Mouse (Mus musculus): ENCODE data around the gene Vmn1r39. TPM values are rescaled to one million over a fixed set of nuclear protein-coding genes. Genes with fewer than 3 reads are reported as not detected.
"Not testable (repeated sequence)": the region's sequence is repeated elsewhere in the genome, so short reads cannot be mapped to it uniquely, and the experiment has no call there.

Gene Vmn1r39
- polyA plus RNA-seq, 1 experiment from 2014 or later = not detected

DNA sequence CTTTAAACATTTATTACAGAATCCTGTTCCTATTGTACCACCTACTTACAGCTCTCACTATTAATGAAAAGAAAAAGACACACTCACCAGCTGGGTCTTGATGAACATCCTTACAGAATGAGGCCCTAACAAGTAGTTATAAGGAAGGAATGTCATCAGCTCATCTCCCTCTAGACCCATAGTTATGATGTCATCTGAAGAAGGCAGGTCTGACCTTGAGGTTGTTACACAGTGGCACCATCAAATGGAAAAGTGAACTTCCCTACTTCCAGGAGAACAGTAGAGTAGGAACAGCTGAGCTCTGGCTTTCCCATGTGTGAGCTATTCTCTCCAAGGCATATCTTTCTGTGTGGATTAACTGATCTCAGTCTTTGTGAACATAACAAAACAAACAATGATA, 27.9 kb downstream of the Vmn1r39 start, which contains the start of gene Vmn1r38:
TSS of gene Vmn1r38 (minus strand) at position 101 of the 400 bp plus-strand sequence.
- H3K9me3 ChIP-seq (replicated peaks; ENCODE audit: control insufficient read depth, low read length); H3K27me3 ChIP-seq (ENCODE audit: control insufficient read depth, insufficient read depth, low read length); H3K4me2 ChIP-seq (ENCODE audit: low read depth, low read length); H3K4me1 ChIP-seq (ENCODE audit: control insufficient read depth, insufficient read depth, low read length); H3K36me3 ChIP-seq (replicated peaks; ENCODE audit: control insufficient read depth, insufficient read depth, low read depth, low read length); DNase-seq (ENCODE audit: low spot score); ATAC-seq (replicated peaks; ENCODE audit: insufficient number of reproducible peaks, low FRiP score, low TSS enrichment, low read depth); H3K9ac ChIP-seq (replicated peaks; ENCODE audit: low read length); H3K4me3 ChIP-seq (ENCODE audit: low read depth, low read length); H3K27ac ChIP-seq (replicated peaks; ENCODE audit: low read depth, low read length): not testable (repeated sequence)

Other genes with a start within 250 kb of the Vmn1r39 start
- gene Vmn1r33, start 192.3 kb downstream of the Vmn1r39 start, polyA plus RNA-seq (2014; fragmentation: Nextera tagmentation; extraction: Ambion mirVana) = not detected in 2 replicates
- gene Vmn1r34, start 166.7 kb downstream of the Vmn1r39 start, polyA plus RNA-seq (2014; fragmentation: Nextera tagmentation; extraction: Ambion mirVana) = not detected in 2 replicates
- gene Vmn1r35, start 124.7 kb downstream of the Vmn1r39 start, polyA plus RNA-seq (2014; fragmentation: Nextera tagmentation; extraction: Ambion mirVana) = not detected in 2 replicates
- not detected in 2 replicates for gene Vmn1r36, start 91.4 kb downstream of the Vmn1r39 start, polyA plus RNA-seq (2014; fragmentation: Nextera tagmentation; extraction: Ambion mirVana)
- not detected in 2 replicates for gene Vmn1r37, start 81.2 kb downstream of the Vmn1r39 start, polyA plus RNA-seq (2014; fragmentation: Nextera tagmentation; extraction: Ambion mirVana)
- gene Vmn1r38, start 28.0 kb downstream of the Vmn1r39 start, polyA plus RNA-seq (2014; fragmentation: Nextera tagmentation; extraction: Ambion mirVana) = not detected in 2 replicates
- 58.7 and 67.0 TPM in 2 replicates for gene Gng12, start 85.8 kb upstream of the Vmn1r39 start, polyA plus RNA-seq (2014; fragmentation: Nextera tagmentation; extraction: Ambion mirVana)
- gene Gadd45a, start 226.8 kb upstream of the Vmn1r39 start, polyA plus RNA-seq (2014; fragmentation: Nextera tagmentation; extraction: Ambion mirVana) = 17.7 and 19.9 TPM in 2 replicates